Mouse (Mus musculus) heart, adult 8-10 months (tissue): ENCODE data around the gene Abhd17a. TPM values are rescaled to one million over a fixed set of nuclear protein-coding genes. Genes with fewer than 3 reads are reported as not detected.

ENCODE experiments used
- DNase-seq: peaks from one replicate; pipeline ENCODE4 v3.0.0; 2022; ENCODE audit warnings: low spot score
- total RNA-seq, 4 experiments: library from RNA; stranded (reverse); gene quantifications; 2 replicates each; pipeline ENCODE4 v1.2.4; 2022

Abhd17a gene
- total RNA-seq: 10 to 100 TPM; 44.7 to 48.1 (median 46.9) TPM

GRCm38 (mm10) chr10:80589879-80590854 lies at the start of gene Abhd17a:
Gene Abhd17a, minus strand, starts transcription at chr10:80590341.
- DNase-seq: peak; percentile 94

GRCm38 (mm10) chr10:80635345-80635744 lies 45.2 kb upstream of the Abhd17a start:
- DNase-seq: no peak

DNA sequence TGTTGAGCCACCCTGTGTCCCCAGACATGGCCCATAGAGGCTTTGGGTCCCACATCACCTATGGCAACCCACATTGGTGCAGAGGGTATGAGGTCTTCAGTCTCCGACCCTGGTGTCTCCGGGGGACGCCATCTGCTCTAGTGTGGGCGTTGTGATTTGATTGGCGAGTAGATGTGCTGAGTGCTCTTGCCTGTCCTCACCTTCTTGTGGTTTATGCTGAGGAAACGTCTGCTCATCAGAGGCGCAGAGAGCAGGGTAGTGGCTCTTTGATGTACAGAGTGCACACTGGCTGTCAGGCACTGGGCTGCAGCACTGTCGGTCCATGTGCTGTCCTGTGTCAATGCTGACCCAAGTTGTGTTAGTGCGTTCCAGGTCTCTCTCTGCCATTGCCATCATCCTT lies 38.8 kb upstream of the Abhd17a start:
- DNase-seq: no peak

DNA sequence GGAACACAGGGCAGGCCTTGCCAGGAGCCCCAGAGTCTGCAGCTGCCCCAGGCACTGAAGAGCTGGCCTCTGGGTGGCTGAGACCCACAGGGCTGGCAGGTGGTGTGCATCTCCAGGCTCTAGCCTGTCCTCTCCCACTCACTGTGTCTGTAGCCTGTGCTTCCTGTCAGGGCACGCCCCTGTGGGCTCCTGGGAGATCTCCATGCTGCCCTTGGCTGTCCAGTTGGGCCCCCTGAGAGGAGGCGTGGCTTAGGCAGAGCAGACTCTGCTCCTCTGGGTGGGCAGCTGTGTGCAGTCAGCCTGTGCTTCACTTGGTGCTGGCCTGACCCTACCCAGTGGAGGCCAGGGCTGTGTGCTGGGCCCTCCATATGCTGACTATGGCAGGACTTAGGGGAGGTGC lies 37.5 kb upstream of the Abhd17a start:
- DNase-seq: peak; percentile 26

DNA sequence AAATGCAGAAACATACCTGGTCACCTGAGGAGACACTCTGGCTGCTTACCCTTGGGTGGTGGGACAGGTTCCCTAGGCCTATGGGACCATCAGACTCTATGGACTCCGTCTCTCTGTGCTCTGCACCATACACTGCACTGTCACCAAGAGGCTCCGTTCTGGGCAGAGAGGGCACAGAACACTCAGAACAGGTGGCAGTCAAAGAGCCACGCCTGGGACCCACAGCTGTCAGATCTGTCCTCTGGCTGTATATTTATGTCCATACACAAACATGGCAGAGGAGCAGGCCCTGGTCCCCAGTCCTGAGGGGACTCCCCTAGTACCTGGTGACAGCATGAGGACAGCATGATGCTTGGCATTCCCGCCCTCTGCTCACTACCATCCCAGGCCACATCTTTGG lies 35.6 kb upstream of the Abhd17a start:
- no peak for DNase-seq

GRCm38 (mm10) chr10:80623457-80624191 lies 33.5 kb upstream of the Abhd17a start:
- DNase-seq: peak; percentile 64

DNA sequence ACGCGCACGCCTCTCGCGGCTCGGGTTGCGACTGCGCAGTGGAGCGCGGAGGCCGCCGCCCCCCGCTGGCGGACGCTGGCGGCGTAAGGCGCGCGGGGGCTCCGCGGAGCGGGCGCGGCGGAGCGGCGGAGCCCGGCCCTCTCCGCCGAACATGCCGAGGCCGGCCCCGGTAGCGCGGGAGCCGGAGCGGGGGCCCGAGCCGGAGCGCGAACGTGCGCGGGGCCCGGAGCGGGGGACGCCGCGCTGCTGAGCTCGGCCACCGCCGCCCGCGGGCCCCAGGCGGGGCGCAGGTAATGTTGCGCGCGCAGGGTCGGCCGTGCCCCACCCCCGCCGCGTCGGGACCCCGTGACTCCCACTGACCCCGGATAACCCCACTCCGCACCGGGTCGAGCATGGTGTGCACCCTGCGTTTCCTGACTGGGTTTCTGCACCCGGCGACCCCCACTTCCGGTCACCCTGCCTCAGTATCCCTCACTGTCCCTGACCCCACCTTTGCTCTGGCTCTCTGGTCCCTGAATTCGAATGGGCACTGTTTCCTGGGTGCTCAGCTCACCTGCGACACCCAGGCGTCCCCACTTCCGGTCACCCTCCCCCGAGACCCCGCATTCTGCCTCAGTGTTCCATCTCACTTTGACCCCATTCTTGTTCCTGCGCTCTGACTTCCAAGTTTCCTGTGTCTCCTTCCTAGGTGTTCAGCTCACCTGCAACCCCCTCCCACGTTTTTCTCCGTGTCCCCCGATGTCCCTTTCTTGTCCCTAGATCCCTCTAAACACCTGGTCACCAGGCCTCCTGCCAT lies 32.7 kb upstream of the Abhd17a start, which contains the start of gene Csnk1g2:
Gene Csnk1g2 (plus strand): TSS at position 178 of the 796 bp plus-strand sequence.
- peak; percentile 28 for DNase-seq

GRCm38 (mm10) chr10:80621940-80622660 lies 32.0 kb upstream of the Abhd17a start:
- peak; percentile 99 for DNase-seq

DNA sequence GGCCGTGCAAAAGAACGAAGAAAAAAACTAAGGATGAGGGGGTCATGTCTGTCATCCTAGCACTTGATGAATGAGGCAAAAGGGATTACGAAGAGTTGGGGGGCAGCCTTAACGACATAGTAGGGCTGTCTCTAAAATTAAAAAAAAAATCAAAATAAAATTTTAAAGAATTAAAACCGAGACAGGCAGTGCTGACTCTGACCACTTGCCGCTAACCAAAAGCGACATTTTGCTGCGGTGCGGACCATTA lies 31.5 kb upstream of the Abhd17a start:
- no peak for DNase-seq

DNA sequence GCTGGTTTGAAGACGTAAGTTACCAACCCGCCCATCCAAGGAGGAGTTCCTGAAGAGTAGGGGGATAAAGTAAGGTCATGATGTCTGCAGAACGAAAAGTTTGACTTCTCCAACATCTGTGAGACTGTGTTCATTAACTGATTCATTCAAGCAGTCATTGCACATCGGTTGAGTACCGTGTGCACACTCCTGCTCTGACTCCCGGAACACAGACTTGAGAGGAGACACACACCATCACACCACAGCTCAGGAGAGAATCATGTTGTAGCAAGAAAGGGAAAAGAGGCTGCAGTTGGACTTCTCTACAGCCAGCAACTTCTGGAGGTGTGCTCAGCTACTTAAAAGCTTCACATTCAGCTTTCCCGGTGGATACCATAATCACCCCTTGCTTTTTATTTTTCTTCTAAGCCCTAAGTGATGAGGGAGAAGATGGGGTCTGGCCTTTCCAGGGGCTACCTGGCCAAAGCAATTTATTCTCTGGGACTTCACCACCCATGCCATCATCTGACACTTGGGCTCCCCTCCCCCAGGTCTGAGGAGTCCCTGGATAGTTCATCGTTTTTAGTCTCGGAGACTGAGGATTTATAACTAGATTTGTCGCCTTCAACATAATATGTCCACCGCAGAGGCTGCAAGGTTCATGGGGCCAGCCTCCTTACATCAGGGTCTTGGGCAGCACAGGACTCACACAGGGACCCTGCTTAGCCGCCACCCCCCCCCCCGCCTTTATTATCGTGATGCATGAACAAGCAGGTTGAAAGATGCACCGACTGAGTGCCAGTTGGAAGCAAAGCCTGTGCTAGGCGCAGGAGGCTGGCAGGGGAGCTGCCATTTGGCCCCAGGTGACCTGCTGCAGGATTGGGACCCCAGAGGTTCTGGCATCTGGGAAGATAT lies 30.9 kb upstream of the Abhd17a start:
- DNase-seq: no peak

GRCm38 (mm10) chr10:80620365-80620764 lies 30.2 kb upstream of the Abhd17a start:
- no peak for DNase-seq

DNA sequence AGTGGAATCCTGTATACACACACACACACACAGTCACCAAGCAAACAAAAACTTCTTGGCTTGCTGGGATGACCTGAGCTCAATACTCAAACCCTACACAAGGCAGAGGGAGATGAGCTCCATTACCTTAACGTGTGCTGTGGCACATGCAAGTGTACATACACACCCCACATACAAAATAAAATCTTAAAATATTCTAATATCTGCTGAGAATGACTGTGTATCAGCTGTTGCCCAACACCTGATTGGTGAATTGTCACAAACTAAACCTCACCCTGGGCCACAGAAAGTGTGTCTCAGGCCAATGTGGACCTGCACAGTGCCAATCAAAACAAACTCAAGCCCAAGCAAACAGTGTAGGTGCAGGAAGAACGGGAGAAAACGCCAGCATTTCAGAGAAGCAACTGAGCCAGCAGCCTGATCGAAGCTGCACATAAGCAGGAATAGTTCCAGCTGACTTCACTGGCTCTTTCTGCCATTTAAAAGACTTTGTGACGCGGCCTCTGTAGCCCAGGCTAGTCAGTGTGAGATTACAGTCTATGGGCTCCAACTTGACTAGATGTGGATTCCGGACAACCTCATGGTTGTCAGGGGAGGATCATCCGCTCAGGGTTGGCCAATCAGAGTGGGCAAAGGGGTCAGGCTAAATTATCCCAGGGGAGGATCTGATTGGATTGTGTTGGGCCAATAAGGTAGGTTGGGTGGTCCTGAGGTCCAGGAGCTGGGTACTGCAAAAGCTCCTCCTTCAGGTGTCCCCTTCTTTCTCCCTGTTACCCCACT lies 29.5 kb upstream of the Abhd17a start:
- no peak for DNase-seq

GRCm38 (mm10) chr10:80618181-80618580 lies 28.0 kb upstream of the Abhd17a start:
- no peak for DNase-seq

- DNase-seq: no peak
Observed at GRCm38 (mm10) chr10:80614351-80614750, 24.2 kb upstream of the Abhd17a start.

- no peak for DNase-seq
Observed at GRCm38 (mm10) chr10:80613821-80614220, 23.7 kb upstream of the Abhd17a start.

DNA sequence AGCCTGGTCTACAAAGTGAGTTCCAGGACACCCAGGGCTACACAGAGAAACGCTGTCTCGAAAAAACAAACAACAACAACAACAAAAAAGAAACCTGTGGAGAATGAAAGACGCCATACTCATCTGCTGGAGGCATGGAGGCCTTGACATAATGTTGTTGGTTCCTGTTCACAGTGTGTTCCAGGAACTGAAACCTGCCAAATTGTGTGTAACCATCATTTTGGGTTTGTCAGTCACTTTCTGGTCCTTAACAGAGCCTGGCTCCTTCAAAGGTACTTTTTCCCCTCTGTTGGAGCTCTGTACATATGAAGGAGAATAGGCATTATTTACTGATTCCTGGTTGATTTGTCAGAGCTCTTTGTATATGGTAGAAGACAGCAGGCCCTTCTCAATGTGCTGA lies 21.8 kb upstream of the Abhd17a start:
- DNase-seq: no peak

DNA sequence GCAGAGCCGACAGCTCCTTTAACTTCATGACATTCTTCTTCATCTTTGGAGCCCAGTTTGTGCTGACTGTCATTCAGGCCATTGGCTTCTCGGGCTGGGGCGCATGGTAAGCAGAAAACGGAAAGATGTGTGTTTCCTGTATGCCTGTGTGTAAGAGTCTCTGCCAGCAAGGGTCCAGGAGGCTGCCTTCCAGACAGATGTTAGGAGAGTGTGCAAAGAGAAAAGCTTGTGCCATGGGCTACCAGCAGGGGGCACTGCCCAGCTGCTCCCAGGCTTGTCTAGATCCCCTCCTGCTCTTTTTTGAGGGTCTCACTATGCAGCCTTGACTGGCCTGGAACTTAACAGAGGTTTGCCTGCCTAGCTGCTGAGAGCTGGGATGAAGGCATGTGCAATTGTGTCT lies 20.9 kb upstream of the Abhd17a start:
- DNase-seq: no peak

GRCm38 (mm10) chr10:80610116-80610785 lies 20.1 kb upstream of the Abhd17a start:
- no peak for DNase-seq
